ENCODE assay signal across 1 mouse cellular context in genomic region chr15:102963259-102963658, GRCm38 (mm10).
TF ChIP-seq lines count a peak whose summit lies in the region.

No protein-coding gene starts in this region.

TF ChIP-seq in C2C12, 6 proteins besides CTCF, POLR2A, EP300 and RAD21:
- TF ChIP-seq MAX (IDR thresholded peaks at IDR 0.05) (no peak), CEBPB (IDR thresholded peaks at IDR 0.05; ENCODE audit: low read depth) (no peak), USF1 (IDR thresholded peaks at IDR 0.05; ENCODE audit: low read depth) (no peak), MYOG (IDR thresholded peaks at IDR 0.05; ENCODE audit: control insufficient read depth, extremely low read depth, insufficient read length) (no peak), MYOD1 (IDR thresholded peaks at IDR 0.05; ENCODE audit: control insufficient read depth, insufficient read length, low read depth) (no peak), FOSL1 (IDR thresholded peaks at IDR 0.05; ENCODE audit: insufficient read depth, low read length, poor library complexity, severe bottlenecking) (no peak)
